ENCODE assay signal across 8 mouse cellular contexts in genomic region chr2:3172656-3173055, GRCm38 (mm10). TPM values are rescaled to one million over a fixed set of nuclear protein-coding genes. Genes with fewer than 3 reads are reported as not detected.
DNase-seq lines count a peak whose midpoint lies in the region; ATAC-seq and TF ChIP-seq lines count a peak whose summit lies in the region.

No protein-coding gene starts in this region.

- H3K36me3 ChIP-seq in embryonic facial prominence, embryonic 14.5 days (ENCODE audit: control insufficient read depth, insufficient read depth, low read length) = no peaks in the 10 kb centered on the region
- H3K36me3 ChIP-seq in embryonic facial prominence, embryonic 10.5 days (replicated peaks) = no peaks in the 10 kb centered on the region
- H3K36me3 ChIP-seq in liver, embryonic 11.5 days (ENCODE audit: control insufficient read depth, insufficient read depth, low read length) = no peaks in the 10 kb centered on the region; the same call in 1 of the 2 replicates
- no peaks in the 10 kb centered on the region for H3K36me3 ChIP-seq in liver, embryonic 12.5 days
- no peaks in the 10 kb centered on the region for H3K36me3 ChIP-seq in liver, postnatal 0 days (replicated peaks; ENCODE audit: insufficient read depth, low read length)

- 39% methylated on average over 3 of the region's 3 CpGs for WGBS in embryonic facial prominence, embryonic 14.5 days
- WGBS in embryonic facial prominence, embryonic 10.5 days = 88% methylated on average over 3 of the region's 3 CpGs
- 26% methylated on average over 3 of the region's 3 CpGs for WGBS in liver, embryonic 11.5 days
- 27% methylated on average over 3 of the region's 3 CpGs for WGBS in liver, embryonic 12.5 days (ENCODE audit: insufficient replicate concordance)
- WGBS in liver, postnatal 0 days (ENCODE audit: insufficient replicate concordance) = 49% methylated on average over 3 of the region's 3 CpGs

- H3K4me3 ChIP-seq in embryonic facial prominence, embryonic 14.5 days (ENCODE audit: low read depth, low read length) = no peak overlapping the region
- H3K4me3 ChIP-seq in embryonic facial prominence, embryonic 10.5 days = no peak overlapping the region
- H3K4me3 ChIP-seq in liver, embryonic 11.5 days (ENCODE audit: low read depth, low read length) = no peak overlapping the region
- no peak overlapping the region for H3K4me3 ChIP-seq in liver, embryonic 12.5 days
- H3K4me3 ChIP-seq in liver, postnatal 0 days (ENCODE audit: low read depth, low read length) = no peak overlapping the region

- H3K4me1 ChIP-seq in embryonic facial prominence, embryonic 14.5 days (ENCODE audit: control insufficient read depth, insufficient read depth, low read length) = no peaks in the 10 kb centered on the region
- H3K4me1 ChIP-seq in embryonic facial prominence, embryonic 10.5 days = 0 out of 2 replicates have a peak, but pooled peaks cover 2% of the 10 kb centered on the region
- peaks cover 16% of the 10 kb centered on the region for H3K4me1 ChIP-seq in liver, embryonic 11.5 days (replicated peaks; ENCODE audit: control insufficient read depth, insufficient read depth, low read length)
- H3K4me1 ChIP-seq in liver, embryonic 12.5 days = peaks cover 18% of the 10 kb centered on the region; the same call in 1 of the 2 replicates
- H3K4me1 ChIP-seq in liver, postnatal 0 days (ENCODE audit: insufficient read depth) = no peaks in the 10 kb centered on the region

- peak overlapping the region; percentile 44 for H3K27ac ChIP-seq in embryonic facial prominence, embryonic 14.5 days (replicated peaks; ENCODE audit: low read depth, low read length)
- H3K27ac ChIP-seq in embryonic facial prominence, embryonic 10.5 days (replicated peaks) = no peak overlapping the region
- H3K27ac ChIP-seq in liver, embryonic 11.5 days (ENCODE audit: low read depth, low read length) = peak overlapping the region; percentile 25; the same call in 1 of the 2 replicates
- no peak overlapping the region for H3K27ac ChIP-seq in liver, embryonic 12.5 days
- H3K27ac ChIP-seq in liver, postnatal 0 days (ENCODE audit: low read depth) = peak overlapping the region; percentile 16; the same call in 1 of the 2 replicates

- H3K27me3 ChIP-seq in embryonic facial prominence, embryonic 14.5 days (replicated peaks; ENCODE audit: control insufficient read depth, insufficient read depth, low read length) = no peaks in the 10 kb centered on the region
- no peaks in the 10 kb centered on the region for H3K27me3 ChIP-seq in embryonic facial prominence, embryonic 10.5 days (replicated peaks; ENCODE audit: low read depth, poor library complexity, severe bottlenecking)
- no peaks in the 10 kb centered on the region; the same call in 1 of the 2 replicates for H3K27me3 ChIP-seq in liver, embryonic 11.5 days (replicated peaks; ENCODE audit: control insufficient read depth, insufficient read depth, low read length)
- no peaks in the 10 kb centered on the region for H3K27me3 ChIP-seq in liver, embryonic 12.5 days (replicated peaks)
- no peaks in the 10 kb centered on the region for H3K27me3 ChIP-seq in liver, postnatal 0 days (ENCODE audit: insufficient read depth, low read length)

- ATAC-seq in embryonic facial prominence, embryonic 14.5 days (ENCODE audit: low read depth) = peak; percentile 34; the same call in 1 of the 2 replicates
- no peak for ATAC-seq in liver, embryonic 11.5 days (replicated peaks; ENCODE audit: low FRiP score)
- no peak for ATAC-seq in liver, embryonic 12.5 days
- no peak for ATAC-seq in liver, postnatal 0 days

- no peaks in the 10 kb centered on the region for H3K9me3 ChIP-seq in embryonic facial prominence, embryonic 14.5 days (ENCODE audit: control insufficient read depth, low read length)
- H3K9me3 ChIP-seq in embryonic facial prominence, embryonic 10.5 days = no peaks in the 10 kb centered on the region
- H3K9me3 ChIP-seq in liver, embryonic 11.5 days (ENCODE audit: control insufficient read depth, low read length) = no peaks in the 10 kb centered on the region
- no peaks in the 10 kb centered on the region for H3K9me3 ChIP-seq in liver, embryonic 12.5 days (replicated peaks)
- H3K9me3 ChIP-seq in liver, postnatal 0 days (ENCODE audit: low read length) = no peaks in the 10 kb centered on the region

- no peak for TF ChIP-seq CTCF in liver, postnatal 0 days (IDR thresholded peaks at IDR 0.05; ENCODE audit: low read depth)

- H3K4me2 ChIP-seq in embryonic facial prominence, embryonic 14.5 days (ENCODE audit: low read depth, low read length) = no peak overlapping the region
- no peak overlapping the region for H3K4me2 ChIP-seq in liver, embryonic 11.5 days
- H3K4me2 ChIP-seq in liver, embryonic 12.5 days = no peak overlapping the region
- no peak overlapping the region for H3K4me2 ChIP-seq in liver, postnatal 0 days (ENCODE audit: low read depth, low read length)

- no peak overlapping the region for H3K9ac ChIP-seq in embryonic facial prominence, embryonic 14.5 days (ENCODE audit: low read depth, low read length)
- H3K9ac ChIP-seq in liver, embryonic 11.5 days (ENCODE audit: low read depth, low read length) = no peak overlapping the region
- H3K9ac ChIP-seq in liver, embryonic 12.5 days = no peak overlapping the region
- no peak overlapping the region for H3K9ac ChIP-seq in liver, postnatal 0 days (replicated peaks)

- TF ChIP-seq EP300 in liver, postnatal 0 days (IDR thresholded peaks at IDR 0.05; ENCODE audit: low read depth) = no peak

- peak; percentile 50 for DNase-seq in embryonic facial prominence, embryonic 14.5 days (ENCODE audit: low spot score)
- no peak for DNase-seq in embryonic facial prominence, embryonic 10.5 days (ENCODE audit: low spot score)
- no peak for DNase-seq in liver, embryonic 11.5 days (ENCODE audit: low spot score)
- peak; percentile 24 to 32 for DNase-seq in cerebellum, postnatal 36 days
- DNase-seq in liver, postnatal 0 days = no peak
- DNase-seq in spleen, postnatal 4 days (ENCODE audit: low spot score in 2 of 2) = no peak
- DNase-seq in embryo, embryonic 9.5 days (ENCODE audit: extremely low spot score) = no peak

RNA-seq across cellular contexts. Expression of gene Fam171a1, which starts 58.6 kb away (rescaled TPM):
- 31.2 and 37.0 TPM in 2 replicates for polyA plus RNA-seq in embryonic facial prominence, embryonic 14.5 days (2014; fragmentation: Nextera tagmentation; extraction: Ambion mirVana)
- 38.9 and 39.5 TPM in 2 replicates for polyA plus RNA-seq in embryonic facial prominence, embryonic 10.5 days (2016; fragmentation: Nextera tagmentation; extraction: Ambion mirVana)
- 11.2 and 13.0 TPM in 2 replicates for polyA plus RNA-seq in liver, embryonic 11.5 days (2014; fragmentation: Nextera tagmentation; extraction: Ambion mirVana)
- 7.0 and 7.6 TPM in 2 replicates for polyA plus RNA-seq in liver, embryonic 12.5 days (2016; fragmentation: Nextera tagmentation; extraction: Ambion mirVana)
- 2.4 and 2.5 TPM in 2 replicates for polyA plus RNA-seq in liver, postnatal 0 days (2015; fragmentation: Nextera tagmentation; extraction: Ambion mirVana)

Comparison
In these comparisons a context has a peak if more than half of its experiments do, and no peak if none do; other contexts are left out.
1. DNase-seq: peak in embryonic facial prominence, embryonic 14.5 days (single experiment) and cerebellum, postnatal 36 days (2 of 2); none in embryonic facial prominence, embryonic 10.5 days (single experiment), liver, embryonic 11.5 days (single experiment), liver, postnatal 0 days (single experiment), spleen, postnatal 4 days (0 of 2) and embryo, embryonic 9.5 days (single experiment).
2. H3K27ac ChIP-seq: peak in embryonic facial prominence, embryonic 14.5 days (single experiment), liver, embryonic 11.5 days (single experiment) and liver, postnatal 0 days (single experiment); none in embryonic facial prominence, embryonic 10.5 days (single experiment) and liver, embryonic 12.5 days (single experiment).